Mouse (Mus musculus) activated CD4-positive, CD25-positive, alpha-beta regulatory T cell, adult 4 months (primary cell): ENCODE results near the gene Igfbp3. TPM values are rescaled to one million over a fixed set of nuclear protein-coding genes. Genes with fewer than 3 reads are reported as not detected.

ENCODE experiments used
- ATAC-seq: one replicate; pipeline ENCODE4 v1.8.0; 2017
- polyA plus RNA-seq, 2 experiments: library from polyadenylated mRNA; unstranded; fragments of 100-300 nt; shearing (Covaris generic); gene quantifications; one replicate each; pipeline ENCODE4 v1.2.1; 2017

The Igfbp3 gene
- polyA plus RNA-seq, 2 experiments from 2014 or later = not detected

GRCm38 (mm10) chr11:7161502-7162174 is 52.1 kb downstream of the Igfbp3 start:
- peak; percentile 66 for ATAC-seq

GRCm38 (mm10) chr11:7160637-7161101 is 53.1 kb downstream of the Igfbp3 start:
- no peak for ATAC-seq

- no peak for ATAC-seq
Measured at GRCm38 (mm10) chr11:7160146-7160545, 53.6 kb downstream of the Igfbp3 start.

- ATAC-seq = no peak
Measured at GRCm38 (mm10) chr11:7158196-7158595, 55.5 kb downstream of the Igfbp3 start.

- no peak for ATAC-seq
Measured at GRCm38 (mm10) chr11:7156427-7156826, 57.3 kb downstream of the Igfbp3 start.

Other genes starting within 250 kb of the Igfbp3 start
- gene Adcy1, start 150.4 kb downstream of the Igfbp3 start, polyA plus RNA-seq = under 1 TPM in 1 of 2 experiments, not detected in 1; 0.09 TPM
- not detected for gene Gm11985, start 25.4 kb downstream of the Igfbp3 start, polyA plus RNA-seq
- not detected for gene Igfbp1, start 16.1 kb downstream of the Igfbp3 start, polyA plus RNA-seq